In genomic region chr17:71342006-71342405, GRCm38 (mm10) we compare ENCODE assay signal across 20 mouse cellular contexts.
"Had no signal": no experiment of that assay in that cellular context is flagged by ENCODE, and none has a peak within 500 bp of the region (broad histone marks: within the 10 kb centered on the region; RNA-seq: fewer than 3 reads in every experiment).

No protein-coding gene starts in this region.

- H3K27ac ChIP-seq: midbrain, embryonic 10.5 days; neural tube, embryonic 13.5 days; neural tube, embryonic 15.5 days; stomach, embryonic 15.5 days; stomach, postnatal 0 days had no signal

- H3K9ac ChIP-seq: lung, embryonic 14.5 days; neural tube, embryonic 13.5 days; neural tube, embryonic 15.5 days; stomach, embryonic 15.5 days had no signal

- H3K4me1 ChIP-seq: midbrain, embryonic 10.5 days; neural tube, embryonic 13.5 days; neural tube, embryonic 15.5 days; stomach, embryonic 15.5 days had no signal

- DNase-seq: lung, adult 18-20 months; lung, embryonic 14.5 days; lung, postnatal 10 days; lung, postnatal 4 days; midbrain, embryonic 14.5 days; retina, postnatal 1 day; right cerebral cortex, adult 18-20 months; right cerebral cortex, postnatal 25 days; right cerebral cortex, postnatal 4 days; spleen, adult 18-20 months; thymus, adult 2 months; thymus, postnatal 25 days; thymus, postnatal 4 days had no signal

- ATAC-seq: midbrain, embryonic 16.5 days had no signal

- H3K4me3 ChIP-seq: midbrain, embryonic 10.5 days; myocyte; neural tube, embryonic 13.5 days; neural tube, embryonic 15.5 days; stomach, embryonic 15.5 days had no signal

- H3K9me3 ChIP-seq: midbrain, embryonic 10.5 days; neural tube, embryonic 13.5 days; neural tube, embryonic 15.5 days; stomach, embryonic 15.5 days had no signal

- H3K4me2 ChIP-seq: lung, embryonic 14.5 days; neural tube, embryonic 13.5 days; neural tube, embryonic 15.5 days; stomach, embryonic 15.5 days had no signal

- H3K27me3 ChIP-seq: neural tube, embryonic 13.5 days; neural tube, embryonic 15.5 days; stomach, embryonic 15.5 days had no signal
